Mouse (Mus musculus) heart, embryonic 13.5 days (tissue): ENCODE data around the gene Ndufb4. TPM values are rescaled to one million over a fixed set of nuclear protein-coding genes. Genes with fewer than 3 reads are reported as not detected.
"Not testable (repeated sequence)": the region's sequence is repeated elsewhere in the genome, so short reads cannot be mapped to it uniquely, and the experiment has no call there.

Experiments used
- ATAC-seq: fragments of 200-750 bp; cut with Nextera tagmentation; 2 replicates; pipeline ENCODE4 v1.8.0; 2017; ENCODE audit warnings: moderate TSS enrichment; ENCODE audit not compliant: insufficient number of reproducible peaks, low FRiP score, low TSS enrichment; ENCODE audit errors: extremely low read depth
- H3K27ac ChIP-seq: fragments of 300-500 bp; sonication (generic); replicated peaks from 2 replicates; pipeline ENCODE4 v1.5.1; 2015; ENCODE audit warnings: moderate library complexity, mild to moderate bottlenecking, inconsistent platforms
- H3K27me3 ChIP-seq: fragments of 300-500 bp; sonication (generic); replicated peaks from 2 replicates; pipeline ENCODE4 v1.6.1; 2015; ENCODE audit warnings: mild to moderate bottlenecking, inconsistent platforms
- H3K36me3 ChIP-seq: fragments of 300-500 bp; sonication (generic); 2 replicates; pipeline ENCODE4 v1.6.1; 2015; ENCODE audit warnings: mild to moderate bottlenecking, inconsistent platforms
- H3K4me1 ChIP-seq: fragments of 300-500 bp; sonication (generic); 2 replicates; pipeline ENCODE4 v1.6.1; 2015; ENCODE audit warnings: inconsistent platforms
- H3K4me2 ChIP-seq: fragments of 300-500 bp; sonication (generic); 2 replicates; pipeline ENCODE4 v1.6.1; 2015; ENCODE audit warnings: inconsistent platforms, mild to moderate bottlenecking, moderate library complexity
- H3K4me3 ChIP-seq: fragments of 300-500 bp; sonication (generic); 2 replicates; pipeline ENCODE4 v1.5.1; 2015; ENCODE audit warnings: moderate library complexity, mild to moderate bottlenecking, inconsistent platforms
- H3K9ac ChIP-seq: fragments of 300-500 bp; sonication (generic); 2 replicates; pipeline ENCODE4 v1.6.1; 2015; ENCODE audit warnings: inconsistent platforms, mild to moderate bottlenecking, moderate library complexity
- H3K9me3 ChIP-seq: fragments of 300-500 bp; sonication (generic); 2 replicates; pipeline ENCODE4 v1.6.1; 2016; ENCODE audit warnings: inconsistent platforms
- WGBS: fragments of 180-500 bp; shearing (Covaris S2); methylation state at CpG from one replicate; pipeline ENCODE4 v1.1.7; 2015; ENCODE audit warnings: mixed read lengths; 5-methylcytosine and 5-hydroxymethylcytosine counted together
- polyA plus RNA-seq: library from polyadenylated mRNA; unstranded; fragments of >200 nt; fragmentation: Nextera tagmentation; extraction: Ambion mirVana; gene quantifications from 2 replicates; pipeline ENCODE4 v1.2.1, GENCODE M21; 2015

Ndufb4 gene
- 69.4 and 84.7 TPM in 2 replicates for polyA plus RNA-seq

GRCm38 (mm10) chr16:37653731-37654657, at the start of gene Ndufb4:
Gene Ndufb4, minus strand, starts transcription at chr16:37654453.
- H3K9ac ChIP-seq: peak within 1 kb of the TSS; percentile 92
- ATAC-seq: peak; percentile 93
- no peaks in the 10 kb centered on the region for H3K27me3 ChIP-seq
- H3K9me3 ChIP-seq: no peaks in the 10 kb centered on the region
- peaks cover 45% of the 10 kb centered on the region for H3K4me1 ChIP-seq
- WGBS: under 1% methylated on average over 56 of the region's 58 CpGs
- H3K4me2 ChIP-seq: peak within 1 kb of the TSS; percentile 79
- H3K27ac ChIP-seq: peak within 1 kb of the TSS; percentile 86
- H3K4me3 ChIP-seq: peak within 1 kb of the TSS; percentile 74
- peaks cover 20% of the 10 kb centered on the region for H3K36me3 ChIP-seq

- WGBS: 56% methylated on average over 5 of the region's 5 CpGs
Measured at GRCm38 (mm10) chr16:37703884-37704283, 49.6 kb upstream of the Ndufb4 start.

DNA sequence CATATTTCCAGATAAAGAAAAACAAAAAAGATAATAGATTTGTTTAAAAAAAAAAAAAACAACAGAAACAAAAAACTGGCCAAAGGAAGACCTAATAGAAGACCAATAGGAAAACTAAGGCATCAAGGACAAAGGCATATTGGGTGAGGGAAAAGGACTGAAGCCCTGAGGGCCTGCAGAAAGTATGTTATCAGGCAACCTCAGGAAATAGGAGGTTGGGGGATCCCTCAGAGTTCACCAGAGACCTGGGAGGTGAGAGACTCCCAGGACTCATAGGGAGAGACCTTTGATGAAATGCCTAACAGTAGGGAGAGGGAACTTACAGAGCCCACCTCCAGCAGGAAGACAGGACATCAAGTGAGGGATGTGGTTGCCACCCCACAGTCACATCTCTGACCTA, 45.8 kb upstream of the Ndufb4 start:
- H3K27me3 ChIP-seq, H3K4me2 ChIP-seq, H3K36me3 ChIP-seq, H3K4me3 ChIP-seq, H3K9ac ChIP-seq, H3K9me3 ChIP-seq, ATAC-seq, H3K27ac ChIP-seq: not testable (repeated sequence)
- peaks cover 13% of the 10 kb centered on the region for H3K4me1 ChIP-seq

More at GRCm38 (mm10) chr16:37703884-37704283, 49.6 kb upstream of the Ndufb4 start:
- no peak overlapping the region for H3K4me3 ChIP-seq
- H3K4me2 ChIP-seq: no peak overlapping the region
- no peaks in the 10 kb centered on the region for H3K27me3 ChIP-seq
- H3K27ac ChIP-seq: no peak overlapping the region
- H3K36me3 ChIP-seq: no peaks in the 10 kb centered on the region
- ATAC-seq: no peak
- H3K9me3 ChIP-seq: peaks cover 4% of the 10 kb centered on the region
- H3K9ac ChIP-seq: no peak overlapping the region
- H3K4me1 ChIP-seq: peaks cover 26% of the 10 kb centered on the region

DNA sequence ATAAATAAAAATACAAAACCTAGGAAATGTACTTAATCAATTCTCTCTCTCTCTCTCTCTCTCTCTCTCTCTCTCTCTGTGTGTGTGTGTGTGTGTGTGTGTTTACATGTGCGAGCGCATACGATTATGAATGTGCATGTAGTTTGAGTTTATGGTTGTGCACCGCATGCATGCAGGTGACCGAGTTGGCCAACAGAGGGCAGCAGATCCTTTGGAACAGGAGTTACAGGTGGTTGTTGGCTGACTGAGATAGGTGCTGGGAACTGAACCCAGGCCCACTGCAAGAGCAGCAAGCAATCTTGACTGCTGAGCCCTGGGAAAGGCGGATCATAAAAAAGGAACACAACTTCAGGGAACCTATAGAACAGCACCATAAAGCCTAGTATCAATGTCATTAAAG, 44.5 kb upstream of the Ndufb4 start:
- no peaks in the 10 kb centered on the region for H3K36me3 ChIP-seq
- H3K9me3 ChIP-seq: peaks cover 6% of the 10 kb centered on the region
- no peak overlapping the region for H3K4me3 ChIP-seq
- H3K27ac ChIP-seq: no peak overlapping the region
- peaks cover 5% of the 10 kb centered on the region for H3K4me1 ChIP-seq
- ATAC-seq: no peak
- H3K4me2 ChIP-seq: no peak overlapping the region
- H3K27me3 ChIP-seq: no peaks in the 10 kb centered on the region
- no peak overlapping the region for H3K9ac ChIP-seq
- 91% methylated on average over 6 of the region's 6 CpGs for WGBS

- no peaks in the 10 kb centered on the region for H3K27me3 ChIP-seq
- H3K27ac ChIP-seq: no peak overlapping the region
- H3K4me1 ChIP-seq: no peaks in the 10 kb centered on the region
- 85% methylated on average over 5 of the region's 5 CpGs for WGBS
- no peak overlapping the region for H3K4me2 ChIP-seq
- H3K4me3 ChIP-seq: no peak overlapping the region
- no peaks in the 10 kb centered on the region for H3K36me3 ChIP-seq
- ATAC-seq: no peak
- peaks cover 6% of the 10 kb centered on the region for H3K9me3 ChIP-seq
- no peak overlapping the region for H3K9ac ChIP-seq
Measured at GRCm38 (mm10) chr16:37697271-37697670, 43.0 kb upstream of the Ndufb4 start.

- Histone ChIP-seq H3K4me1 (peaks cover 49% of the 10 kb centered on the region), H3K27me3 (no peaks in the 10 kb centered on the region), H3K27ac (peak overlapping the region; percentile 8; the same call in 1 of the 2 replicates), H3K9me3 (no peaks in the 10 kb centered on the region), H3K9ac (peak overlapping the region; percentile 60; the same call in 1 of the 2 replicates), H3K36me3 (no peaks in the 10 kb centered on the region), H3K4me3 (no peak overlapping the region), H3K4me2 (peak overlapping the region; percentile 31; the same call in 1 of the 2 replicates)
- 38% methylated on average over 12 of the region's 12 CpGs for WGBS
- ATAC-seq: no peak
Measured at GRCm38 (mm10) chr16:37690932-37691730, 36.9 kb upstream of the Ndufb4 start.

GRCm38 (mm10) chr16:37690465-37690864, 36.2 kb upstream of the Ndufb4 start:
- ATAC-seq: no peak
- no peaks in the 10 kb centered on the region for H3K36me3 ChIP-seq
- H3K27ac ChIP-seq: peak overlapping the region; percentile 53
- H3K9ac ChIP-seq: peak overlapping the region; percentile 60; the same call in 1 of the 2 replicates
- no peak overlapping the region for H3K4me3 ChIP-seq
- no peaks in the 10 kb centered on the region for H3K27me3 ChIP-seq
- 66% methylated on average over 6 of the region's 6 CpGs for WGBS
- peak overlapping the region; percentile 5; the same call in 1 of the 2 replicates for H3K4me2 ChIP-seq
- H3K9me3 ChIP-seq: no peaks in the 10 kb centered on the region
- peaks cover 56% of the 10 kb centered on the region for H3K4me1 ChIP-seq

DNA sequence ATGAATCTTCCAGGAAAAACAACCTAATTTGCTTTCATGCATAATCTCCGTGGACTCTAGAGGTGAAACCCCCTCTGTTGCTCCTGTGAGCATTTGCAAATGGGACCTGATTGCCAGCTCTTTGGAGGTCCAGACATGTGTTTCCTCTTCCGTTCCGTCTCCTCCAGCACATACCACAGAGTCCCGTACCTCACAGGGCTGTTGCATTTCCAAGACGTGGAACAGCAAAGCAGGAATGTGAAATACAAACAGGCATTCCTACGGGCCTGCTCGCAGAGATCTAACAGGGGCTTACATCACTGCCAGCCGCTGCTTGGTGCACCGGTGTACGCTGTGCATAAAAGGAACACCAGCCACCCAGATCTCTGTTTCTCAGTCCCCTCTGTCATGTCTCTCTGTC, 35.7 kb upstream of the Ndufb4 start:
- no peak for ATAC-seq
- H3K4me2 ChIP-seq: peak overlapping the region; percentile 5; the same call in 1 of the 2 replicates
- WGBS: 22% methylated on average over 10 of the region's 10 CpGs

GRCm38 (mm10) chr16:37689251-37689926, 35.1 kb upstream of the Ndufb4 start:
- no peak for ATAC-seq
- WGBS: 57% methylated on average over 8 of the region's 8 CpGs

More for the DNA sequence above, 35.7 kb upstream of the Ndufb4 start:
- Histone ChIP-seq H3K4me3 (no peak overlapping the region), H3K36me3 (no peaks in the 10 kb centered on the region), H3K9ac (peak overlapping the region; percentile 60; the same call in 1 of the 2 replicates), H3K27ac (peak overlapping the region; percentile 53), H3K4me1 (peaks cover 61% of the 10 kb centered on the region), H3K9me3 (no peaks in the 10 kb centered on the region), H3K27me3 (no peaks in the 10 kb centered on the region)

DNA sequence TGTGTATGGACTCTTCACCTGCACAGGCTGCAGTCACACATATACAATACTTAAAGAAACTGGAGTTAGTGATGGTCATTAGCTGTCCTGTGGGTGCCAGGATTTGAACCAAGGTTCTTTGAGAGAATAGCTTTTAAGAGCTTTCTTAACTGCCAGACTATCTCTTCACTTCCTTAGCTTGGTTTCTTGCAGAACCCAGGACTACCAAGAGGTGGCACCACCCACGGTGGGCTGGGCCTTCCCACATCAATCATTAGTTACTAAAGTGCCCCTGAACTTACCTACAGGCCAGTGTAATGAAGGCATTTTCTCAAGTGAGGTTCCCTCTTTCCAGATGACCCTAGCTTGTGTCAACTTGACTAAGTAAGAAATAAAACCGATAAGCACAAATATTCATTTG, 33.9 kb upstream of the Ndufb4 start:
- no peaks in the 10 kb centered on the region for H3K9me3 ChIP-seq
- H3K4me2 ChIP-seq: no peak overlapping the region
- ATAC-seq: no peak
- H3K4me1 ChIP-seq: peaks cover 75% of the 10 kb centered on the region
- no peak overlapping the region for H3K9ac ChIP-seq
- 70% methylated on average over 2 of the region's 2 CpGs for WGBS
- H3K27ac ChIP-seq: peak overlapping the region; percentile 81; the same call in 1 of the 2 replicates
- no peaks in the 10 kb centered on the region for H3K36me3 ChIP-seq
- no peak overlapping the region for H3K4me3 ChIP-seq
- H3K27me3 ChIP-seq: no peaks in the 10 kb centered on the region

More at GRCm38 (mm10) chr16:37689251-37689926, 35.1 kb upstream of the Ndufb4 start:
- Histone ChIP-seq H3K4me2 (no peak overlapping the region), H3K27ac (peak overlapping the region; percentile 53), H3K4me3 (no peak overlapping the region), H3K36me3 (no peaks in the 10 kb centered on the region), H3K4me1 (peaks cover 63% of the 10 kb centered on the region), H3K27me3 (no peaks in the 10 kb centered on the region), H3K9ac (no peak overlapping the region), H3K9me3 (no peaks in the 10 kb centered on the region)
